Mouse (Mus musculus): ENCODE measurements around the gene Pla2g4e. TPM values are rescaled to one million over a fixed set of nuclear protein-coding genes. Genes with fewer than 3 reads are reported as not detected.
"Not testable (repeated sequence)": the region's sequence is repeated elsewhere in the genome, so short reads cannot be mapped to it uniquely, and the experiment has no call there.

Pla2g4e gene
- polyA plus RNA-seq, 1 experiment from 2014 or later: 0.07 TPM

GRCm38 (mm10) chr2:120264858-120265257 lies 19.7 kb upstream of the Pla2g4e start:
- no peaks in the 10 kb centered on the region for H3K36me3 ChIP-seq
- 76% methylated on average over 10 of the region's 10 CpGs for WGBS
- H3K27ac ChIP-seq (replicated peaks): no peak overlapping the region
- H3K4me1 ChIP-seq: peaks cover 11% of the 10 kb centered on the region
- H3K27me3 ChIP-seq (ENCODE audit: low read depth, poor library complexity, severe bottlenecking): peaks cover 11% of the 10 kb centered on the region; the same call in 1 of the 2 replicates
- DNase-seq (ENCODE audit: low spot score): no peak
- H3K9me3 ChIP-seq (replicated peaks): no peaks in the 10 kb centered on the region
- H3K4me3 ChIP-seq: no peak overlapping the region

DNA sequence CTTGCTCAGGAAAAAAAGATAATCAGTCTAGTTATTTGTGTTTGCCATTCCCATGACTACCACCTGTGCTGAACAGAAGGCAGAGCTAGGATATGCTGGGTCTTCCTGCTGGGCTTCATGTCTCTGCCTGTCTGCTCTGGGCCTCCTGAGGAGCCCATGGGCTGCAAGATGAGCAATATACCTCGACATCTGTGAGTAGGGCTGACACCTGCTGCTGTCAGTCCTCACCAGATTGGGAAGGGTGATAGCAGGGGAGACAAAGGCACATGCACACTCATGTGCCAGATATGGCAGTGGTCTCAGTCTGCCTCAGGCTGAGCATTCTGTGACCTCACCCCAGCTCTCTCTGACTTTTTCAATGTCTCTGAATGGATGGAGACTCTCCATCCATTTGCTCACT lies 17.7 kb upstream of the Pla2g4e start:
- H3K27ac ChIP-seq (replicated peaks): no peak overlapping the region
- no peaks in the 10 kb centered on the region for H3K36me3 ChIP-seq
- H3K4me3 ChIP-seq: no peak overlapping the region
- DNase-seq (ENCODE audit: low spot score): no peak
- H3K9me3 ChIP-seq (replicated peaks): no peaks in the 10 kb centered on the region
- WGBS: 50% methylated on average over 1 of the region's 1 CpGs
- no peaks in the 10 kb centered on the region for H3K4me1 ChIP-seq
- H3K27me3 ChIP-seq (ENCODE audit: low read depth, poor library complexity, severe bottlenecking): peaks cover 11% of the 10 kb centered on the region; the same call in 1 of the 2 replicates

DNA sequence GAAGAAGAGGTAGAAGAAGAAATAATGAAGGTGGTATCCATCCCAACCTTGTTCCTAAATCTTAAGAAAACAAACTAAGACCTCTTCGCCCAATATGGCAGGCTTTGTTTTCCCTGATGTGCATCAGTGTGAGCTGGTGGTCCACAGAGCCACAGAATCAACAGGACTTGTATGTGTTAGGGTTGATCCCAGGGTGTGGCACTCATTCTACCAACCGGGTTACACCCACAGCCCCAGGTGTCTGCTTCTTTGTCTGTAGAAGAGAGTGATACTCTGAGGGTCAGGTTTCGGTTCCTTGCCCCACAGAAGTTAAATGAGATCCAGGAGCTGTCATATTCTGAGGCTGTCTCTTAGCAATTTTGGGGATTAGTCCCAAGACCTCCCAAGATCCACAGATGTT lies 16.2 kb upstream of the Pla2g4e start:
- Histone ChIP-seq H3K27ac (replicated peaks) (no peak overlapping the region), H3K4me1 (no peaks in the 10 kb centered on the region), H3K4me3 (no peak overlapping the region), H3K27me3 (ENCODE audit: low read depth, poor library complexity, severe bottlenecking) (0 out of 2 replicates have a peak, but pooled peaks cover 2% of the 10 kb centered on the region), H3K9me3 (replicated peaks) (no peaks in the 10 kb centered on the region), H3K36me3 (no peaks in the 10 kb centered on the region)
- DNase-seq (ENCODE audit: low spot score): no peak
- WGBS: 71% methylated on average over 3 of the region's 3 CpGs

- no peaks in the 10 kb centered on the region for H3K36me3 ChIP-seq
- DNase-seq (ENCODE audit: low spot score): no peak
Measured at GRCm38 (mm10) chr2:120256259-120256658, 11.1 kb upstream of the Pla2g4e start.

DNA sequence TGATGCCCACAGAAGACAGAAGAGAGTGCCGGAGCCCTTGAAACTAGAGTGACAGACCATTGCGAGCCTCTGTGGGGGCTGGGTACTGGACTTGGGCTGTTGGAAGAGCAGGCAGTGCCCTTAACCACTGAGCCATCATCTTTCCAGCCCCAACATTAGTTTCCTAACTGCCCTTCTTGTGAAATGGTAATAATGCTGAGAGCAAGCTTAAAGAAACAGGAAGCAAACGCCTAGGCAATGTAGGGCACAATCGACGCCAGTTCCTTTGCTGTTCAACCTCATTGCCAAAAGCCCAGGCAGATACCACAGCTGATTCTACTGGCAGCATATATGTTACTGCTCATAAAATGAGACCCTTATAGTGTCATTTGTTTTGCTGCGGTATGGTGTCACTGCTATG lies 7.5 kb upstream of the Pla2g4e start:
- no peak for DNase-seq (ENCODE audit: low spot score)
- Histone ChIP-seq H3K27me3 (ENCODE audit: low read depth, poor library complexity, severe bottlenecking) (no peaks in the 10 kb centered on the region), H3K27ac (replicated peaks) (no peak overlapping the region), H3K36me3 (no peaks in the 10 kb centered on the region), H3K4me3 (no peak overlapping the region), H3K9me3 (replicated peaks) (no peaks in the 10 kb centered on the region), H3K4me1 (no peaks in the 10 kb centered on the region)
- WGBS: 92% methylated on average over 6 of the region's 6 CpGs

More at GRCm38 (mm10) chr2:120256259-120256658, 11.1 kb upstream of the Pla2g4e start:
- H3K4me1 ChIP-seq: no peaks in the 10 kb centered on the region
- H3K27me3 ChIP-seq (ENCODE audit: low read depth, poor library complexity, severe bottlenecking): no peaks in the 10 kb centered on the region
- no peak overlapping the region for H3K4me3 ChIP-seq
- no peaks in the 10 kb centered on the region for H3K9me3 ChIP-seq (replicated peaks)
- H3K27ac ChIP-seq (replicated peaks): no peak overlapping the region

DNA sequence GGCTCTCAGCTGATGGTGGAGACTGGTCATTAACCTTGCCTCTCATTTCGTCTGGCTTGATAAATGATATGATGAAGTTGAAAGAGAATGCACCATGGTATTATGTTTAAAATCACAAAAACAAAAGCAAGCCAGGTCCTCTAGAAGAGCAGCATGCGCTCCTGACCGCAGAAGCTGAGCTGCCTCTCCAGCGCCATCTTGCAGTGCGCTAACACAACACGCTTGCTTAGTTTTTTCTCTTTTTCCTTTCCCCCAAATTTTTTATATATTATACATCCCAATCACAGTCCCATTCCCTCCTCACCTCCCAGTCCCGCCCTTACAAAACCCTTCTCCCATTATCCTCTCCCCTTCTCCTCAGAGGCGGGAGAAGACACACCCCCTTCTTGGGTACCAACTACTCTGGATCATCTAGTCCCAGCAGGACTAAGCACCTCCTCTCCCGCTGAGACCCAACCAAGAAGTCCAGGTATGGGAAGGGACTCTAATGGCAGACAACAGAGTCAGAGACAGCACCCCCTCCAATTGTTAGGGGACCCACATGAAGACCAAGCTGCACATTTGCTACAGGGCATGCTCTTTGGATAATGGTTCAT lies 384 bp upstream of the Pla2g4e start:
- Histone ChIP-seq H3K27me3 (ENCODE audit: low read depth, poor library complexity, severe bottlenecking) (peaks cover 40% of the 10 kb centered on the region), H3K9me3 (replicated peaks) (no peaks in the 10 kb centered on the region), H3K4me1 (peaks cover 9% of the 10 kb centered on the region), H3K36me3 (no peaks in the 10 kb centered on the region), H3K4me3 (peak overlapping the region; percentile 55), H3K27ac (replicated peaks) (peak overlapping the region; percentile 53)
- peak; percentile 43 for DNase-seq (ENCODE audit: low spot score)
- WGBS: 19% methylated on average over 9 of the region's 9 CpGs

DNA sequence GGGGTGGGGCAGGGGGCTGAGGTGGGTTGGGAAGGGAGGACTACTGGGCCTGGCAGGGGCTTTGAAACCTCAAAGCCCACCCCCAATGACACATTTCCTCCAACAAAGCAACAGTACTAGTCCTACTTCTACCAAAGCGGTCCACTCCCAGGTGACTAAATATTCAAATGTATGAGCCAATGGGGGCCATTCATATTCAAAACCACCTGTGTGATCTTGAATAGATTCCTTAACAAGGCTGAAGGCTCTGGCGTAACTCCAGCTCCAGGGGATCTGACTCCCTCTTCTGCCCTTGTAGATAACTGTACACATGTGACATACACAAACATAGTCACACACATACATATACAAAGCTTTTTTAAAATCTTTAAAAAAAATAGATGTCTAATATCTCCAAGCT lies 1.1 kb downstream of the Pla2g4e start:
- Histone ChIP-seq H3K9me3 (replicated peaks) (no peaks in the 10 kb centered on the region), H3K4me1 (peaks cover 9% of the 10 kb centered on the region), H3K36me3 (no peaks in the 10 kb centered on the region), H3K27ac (replicated peaks) (no peak overlapping the region), H3K27me3 (ENCODE audit: low read depth, poor library complexity, severe bottlenecking) (peaks cover 40% of the 10 kb centered on the region), H3K4me3 (no peak overlapping the region)
- WGBS: 87% methylated on average over 2 of the region's 2 CpGs
- no peak for DNase-seq (ENCODE audit: low spot score)

DNA sequence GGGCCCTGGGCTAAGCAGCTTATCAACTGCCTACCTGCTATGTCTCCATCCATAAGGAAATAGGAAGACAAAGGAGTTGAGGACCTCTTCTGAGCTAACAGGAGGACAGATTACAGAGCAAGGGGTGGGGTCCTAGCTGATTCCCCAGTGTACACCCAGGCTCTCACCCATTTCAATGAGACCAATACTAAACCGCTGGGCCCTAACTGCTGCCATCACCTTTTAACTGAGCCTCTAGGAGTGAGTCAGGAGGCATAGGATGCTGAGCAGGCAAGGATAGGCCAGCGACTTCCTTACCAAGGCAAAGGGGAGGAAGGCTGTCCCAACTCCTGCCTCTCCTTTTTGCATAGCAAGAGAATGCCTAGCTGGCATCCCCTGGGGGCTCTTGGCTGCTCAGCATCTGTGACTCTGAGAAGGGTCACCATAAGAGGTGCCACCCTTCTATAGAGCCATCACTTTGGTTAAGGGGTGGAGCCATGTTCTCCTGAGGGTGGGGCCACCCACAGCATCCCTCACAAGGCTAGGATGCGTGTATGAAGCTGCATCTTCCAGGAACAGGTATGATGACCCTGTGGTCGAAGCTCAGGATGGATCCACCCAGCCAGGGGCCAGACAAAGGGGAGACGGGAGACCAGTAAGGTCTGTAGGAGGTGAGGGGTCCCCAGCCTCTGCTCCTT lies 2.2 kb downstream of the Pla2g4e start:
- Histone ChIP-seq H3K4me3 (no peak overlapping the region), H3K4me1 (peaks cover 9% of the 10 kb centered on the region), H3K27ac (replicated peaks) (no peak overlapping the region), H3K36me3 (no peaks in the 10 kb centered on the region), H3K9me3 (replicated peaks) (no peaks in the 10 kb centered on the region), H3K27me3 (ENCODE audit: low read depth, poor library complexity, severe bottlenecking) (peaks cover 40% of the 10 kb centered on the region)
- no peak for DNase-seq (ENCODE audit: low spot score)
- WGBS: 80% methylated on average over 5 of the region's 5 CpGs

DNA sequence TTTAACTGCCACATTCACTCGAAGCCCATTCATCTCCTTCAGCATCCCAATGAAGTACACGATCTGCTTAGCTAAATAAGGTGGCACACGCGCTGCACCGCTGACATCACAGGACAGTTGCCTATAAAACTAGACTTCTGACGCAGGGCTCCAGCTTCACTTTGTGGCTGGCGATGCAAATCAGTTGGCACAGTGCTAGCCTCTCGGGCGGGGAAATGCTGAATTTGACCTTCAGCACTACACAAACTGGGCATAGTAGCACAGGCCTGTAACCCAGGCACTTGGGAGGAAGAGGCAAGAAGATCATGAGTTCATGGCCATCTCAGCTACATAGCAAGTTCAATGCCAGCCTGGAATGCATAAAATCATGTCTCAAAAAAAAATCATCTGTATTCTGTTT lies 6.4 kb downstream of the Pla2g4e start:
- H3K36me3 ChIP-seq; H3K27me3 ChIP-seq (ENCODE audit: low read depth, poor library complexity, severe bottlenecking); DNase-seq (ENCODE audit: low spot score); H3K4me1 ChIP-seq; H3K9me3 ChIP-seq (replicated peaks); H3K4me3 ChIP-seq; H3K27ac ChIP-seq (replicated peaks): not testable (repeated sequence)
- 94% methylated on average over 9 of the region's 9 CpGs for WGBS

DNA sequence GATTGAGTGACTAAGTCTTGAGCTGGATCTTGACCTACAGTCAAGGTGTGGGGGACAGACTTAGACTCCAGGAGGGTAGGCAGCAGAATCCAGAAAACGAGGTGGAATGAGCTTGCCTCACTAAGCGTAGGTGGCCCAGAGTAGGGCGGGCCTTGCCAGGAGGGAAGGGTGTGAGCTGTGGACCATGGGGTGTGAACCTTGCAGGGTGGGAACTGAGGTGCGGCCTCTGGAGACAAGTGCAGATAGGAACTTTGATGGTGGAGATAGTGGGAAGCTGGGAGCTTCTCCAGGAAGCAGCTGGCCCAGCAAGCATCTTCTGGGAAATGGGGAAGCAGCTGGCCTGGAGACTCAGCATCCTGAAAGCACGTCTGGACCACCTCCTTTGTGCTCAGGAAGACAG lies 7.4 kb downstream of the Pla2g4e start:
- Histone ChIP-seq H3K9me3 (replicated peaks) (no peaks in the 10 kb centered on the region), H3K4me3 (no peak overlapping the region), H3K4me1 (no peaks in the 10 kb centered on the region), H3K36me3 (no peaks in the 10 kb centered on the region), H3K27ac (replicated peaks) (no peak overlapping the region), H3K27me3 (ENCODE audit: low read depth, poor library complexity, severe bottlenecking) (peaks cover under 1% of the 10 kb centered on the region; the same call in 1 of the 2 replicates)
- 79% methylated on average over 5 of the region's 5 CpGs for WGBS
- DNase-seq (ENCODE audit: low spot score): no peak

DNA sequence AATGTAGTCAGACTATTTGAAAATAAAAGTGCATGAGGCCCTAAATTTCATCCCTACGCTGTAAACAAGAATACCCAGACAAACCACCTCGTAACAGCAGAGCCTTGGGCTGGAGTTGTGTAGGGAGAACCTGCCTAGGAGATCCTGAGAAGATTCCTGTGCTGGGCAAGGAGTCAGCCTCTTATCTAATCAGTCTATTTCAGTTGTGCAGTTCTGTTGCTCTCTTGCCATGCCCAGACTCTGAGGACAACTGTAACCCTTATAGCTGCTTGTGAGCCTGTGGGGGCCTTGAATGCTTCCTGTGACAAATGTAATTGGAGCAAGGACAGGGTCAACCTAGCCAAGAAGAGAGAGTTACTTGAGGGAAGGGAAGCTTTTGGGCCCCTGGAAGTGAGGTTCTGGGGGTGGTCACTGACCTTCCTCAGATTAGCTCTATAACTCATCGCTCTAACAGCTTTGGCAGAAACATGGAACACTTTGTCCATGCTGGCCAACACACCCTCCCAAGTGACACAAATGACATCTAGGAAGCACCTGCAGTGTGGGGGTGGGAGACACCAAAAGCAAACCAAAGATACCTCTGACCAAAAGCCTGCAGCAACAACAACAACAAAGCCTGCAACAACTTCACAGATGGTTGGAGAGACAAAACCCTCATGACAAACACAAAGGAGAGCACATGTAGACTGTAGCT lies 9.0 kb downstream of the Pla2g4e start:
- H3K4me3 ChIP-seq: no peak overlapping the region
- no peak for DNase-seq (ENCODE audit: low spot score)
- 85% methylated on average over 3 of the region's 3 CpGs for WGBS
- H3K27me3 ChIP-seq (ENCODE audit: low read depth, poor library complexity, severe bottlenecking): no peaks in the 10 kb centered on the region
- H3K27ac ChIP-seq (replicated peaks): no peak overlapping the region
- no peaks in the 10 kb centered on the region for H3K4me1 ChIP-seq
- H3K9me3 ChIP-seq (replicated peaks): no peaks in the 10 kb centered on the region
- no peaks in the 10 kb centered on the region for H3K36me3 ChIP-seq

DNA sequence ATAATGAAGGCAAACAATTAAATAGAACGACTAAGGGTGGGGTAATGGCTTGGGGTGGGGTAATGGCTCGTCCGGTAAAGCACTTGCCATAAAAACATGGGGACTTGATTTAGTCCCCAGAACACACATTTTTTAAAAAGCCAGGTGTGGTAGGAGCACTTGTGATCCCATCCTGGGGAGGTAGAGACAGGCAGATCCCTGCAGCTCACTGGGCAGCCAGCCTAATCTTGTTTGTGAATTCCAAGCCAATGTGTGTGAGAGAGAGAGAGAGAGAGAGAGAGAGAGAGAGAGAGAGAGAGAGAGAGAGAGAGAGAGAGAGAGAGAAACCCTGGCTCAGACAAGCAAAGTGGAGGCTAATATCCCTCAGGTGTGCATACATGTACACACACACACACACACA lies 9.8 kb downstream of the Pla2g4e start:
- Histone ChIP-seq H3K9me3 (replicated peaks) (no peaks in the 10 kb centered on the region), H3K4me3 (no peak overlapping the region), H3K4me1 (no peaks in the 10 kb centered on the region), H3K36me3 (no peaks in the 10 kb centered on the region), H3K27ac (replicated peaks) (no peak overlapping the region), H3K27me3 (ENCODE audit: low read depth, poor library complexity, severe bottlenecking) (no peaks in the 10 kb centered on the region)
- 76% methylated on average over 3 of the region's 3 CpGs for WGBS
- DNase-seq (ENCODE audit: low spot score): no peak

- Histone ChIP-seq H3K36me3 (no peaks in the 10 kb centered on the region), H3K4me1 (no peaks in the 10 kb centered on the region), H3K27me3 (ENCODE audit: low read depth, poor library complexity, severe bottlenecking) (no peaks in the 10 kb centered on the region), H3K27ac (replicated peaks) (no peak overlapping the region), H3K4me3 (no peak overlapping the region), H3K9me3 (replicated peaks) (no peaks in the 10 kb centered on the region)
- no peak for DNase-seq (ENCODE audit: low spot score)
- 72% methylated on average over 3 of the region's 3 CpGs for WGBS
Measured at GRCm38 (mm10) chr2:120231642-120232041, 13.5 kb downstream of the Pla2g4e start.

Measured in midbrain, embryonic 10.5 days (tissue).